Mouse (Mus musculus) ES-E14 (cell line): ENCODE measurements around the gene Dnttip1.

Source experiments
- CHD2 ChIP-seq: IDR thresholded peaks from 2 replicates; pipeline ENCODE4 v1.6.1; 2014; ENCODE audit warnings: mild to moderate bottlenecking, low read depth, low read length, inconsistent platforms
- HCFC1 ChIP-seq: IDR thresholded peaks from 2 replicates; pipeline ENCODE4 v1.6.1; 2012; ENCODE audit warnings: low read length, inconsistent platforms, borderline replicate concordance; ENCODE audit not compliant: insufficient read depth
- MAFK ChIP-seq: IDR thresholded peaks from 2 replicates; pipeline ENCODE4 v1.6.1; 2014; ENCODE audit warnings: mild to moderate bottlenecking, low read depth, low read length, inconsistent platforms; ENCODE audit not compliant: insufficient read depth
- ZC3H11A ChIP-seq: IDR thresholded peaks from 2 replicates; pipeline ENCODE4 v1.6.1; 2012; ENCODE audit warnings: low read depth, mild to moderate bottlenecking, inconsistent platforms, low read length, borderline replicate concordance

DNA sequence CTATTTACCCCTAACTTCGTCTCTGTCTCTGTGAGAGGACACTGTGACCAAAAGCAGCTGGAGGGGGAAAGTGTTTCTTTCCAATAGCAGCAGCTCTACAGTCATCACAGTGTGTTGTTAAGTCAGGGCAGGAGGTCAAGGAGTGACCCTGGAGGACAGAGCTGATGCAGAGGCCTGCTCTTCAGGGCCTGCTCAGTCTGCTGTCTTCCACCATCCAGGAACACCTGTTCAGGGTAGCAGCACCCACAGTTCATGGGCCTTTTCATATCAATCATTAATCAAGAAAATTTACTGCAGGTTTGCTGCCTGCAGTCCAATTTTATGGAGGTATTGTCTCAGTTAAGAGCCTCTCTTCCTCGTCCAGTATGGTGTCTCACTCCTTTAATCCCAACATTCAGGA lies 67.8 kb downstream of the Dnttip1 start:
- TF ChIP-seq HCFC1: no peak
- no peak for TF ChIP-seq ZC3H11A
- no peak for TF ChIP-seq MAFK
- no peak for TF ChIP-seq CHD2
